Mouse (Mus musculus) lung, embryonic 16.5 days (tissue): ENCODE results near the gene Top3b. TPM values are rescaled to one million over a fixed set of nuclear protein-coding genes. Genes with fewer than 3 reads are reported as not detected.

Experiments used
- polyA plus RNA-seq: library from polyadenylated mRNA; unstranded; fragments of >200 nt; fragmentation: Nextera tagmentation; extraction: Ambion mirVana; gene quantifications from 2 replicates; pipeline ENCODE4 v1.2.1, GENCODE M21; 2015

Gene Top3b
- polyA plus RNA-seq, 1 experiment from 2014 or later: 64.1 TPM

Other genes with a start within 250 kb of the Top3b start
- not detected in 2 replicates for gene Olfr19, start 194.3 kb upstream of the Top3b start, polyA plus RNA-seq
- 8.3 and 11.8 TPM in 2 replicates for gene Spag6l, start 41.3 kb upstream of the Top3b start, polyA plus RNA-seq
- 0.41 and 0.93 TPM in 2 replicates for gene Igll1, start 6.8 kb upstream of the Top3b start, polyA plus RNA-seq
- gene Vpreb1, start 107 bp downstream of the Top3b start, polyA plus RNA-seq: 2.6 and 4.7 TPM in 2 replicates
- 37.2 and 38.2 TPM in 2 replicates for gene Ppm1f, start 25.7 kb downstream of the Top3b start, polyA plus RNA-seq
- 146 and 150 TPM in 2 replicates for gene Mapk1, start 112.6 kb downstream of the Top3b start, polyA plus RNA-seq
- gene Ypel1, start 199.0 kb downstream of the Top3b start, polyA plus RNA-seq: 20.3 and 23.2 TPM in 2 replicates
- gene Ppil2, start 240.5 kb downstream of the Top3b start, polyA plus RNA-seq: 143 and 146 TPM in 2 replicates